Mouse (Mus musculus) heart, adult 2 months (tissue): ENCODE measurements around the gene Ethe1. TPM values are rescaled to one million over a fixed set of nuclear protein-coding genes. Genes with fewer than 3 reads are reported as not detected.

Source experiments
- DNase-seq, 2 experiments: peaks; one replicate each; pipeline ENCODE4 v3.0.0; 2021
- H3K27ac ChIP-seq: fragments of 200-600 bp; 2 replicates; pipeline ENCODE4 v1.8.1; 2022
- H3K27me3 ChIP-seq: fragments of 200-500 bp; 2 replicates; pipeline ENCODE4 v1.6.1; 2012; ENCODE audit warnings: mild to moderate bottlenecking, low read length, inconsistent platforms, mixed read lengths; ENCODE audit not compliant: control insufficient read depth, insufficient read depth
- H3K36me3 ChIP-seq: fragments of 200-500 bp; 2 replicates; pipeline ENCODE4 v1.6.1; 2012; ENCODE audit warnings: low read length, inconsistent platforms; ENCODE audit not compliant: control insufficient read depth, insufficient read depth
- H3K4me1 ChIP-seq: fragments of 200-500 bp; 2 replicates; pipeline ENCODE4 v1.6.1; 2011; ENCODE audit warnings: low read length; ENCODE audit not compliant: control insufficient read depth, insufficient read depth
- H3K4me3 ChIP-seq: fragments of 200-600 bp; 2 replicates; pipeline ENCODE4 v1.8.1; 2022
- H3K79me2 ChIP-seq: fragments of 200-500 bp; replicated peaks from 2 replicates; pipeline ENCODE4 v1.6.1; 2012; ENCODE audit warnings: mild to moderate bottlenecking, inconsistent platforms, low read length, moderate library complexity, mixed read lengths; ENCODE audit not compliant: control insufficient read depth, insufficient read depth
- H3K9ac ChIP-seq: fragments of 200-500 bp; 2 replicates; pipeline ENCODE4 v1.6.1; 2012; ENCODE audit warnings: low read depth, mild to moderate bottlenecking, control low read depth, inconsistent platforms, low read length, mixed read lengths
- CTCF ChIP-seq: fragments of 200-600 bp; IDR thresholded peaks from 2 replicates; pipeline ENCODE4 v1.8.1; 2022; ENCODE audit warnings: antibody characterized with exemption, mild to moderate bottlenecking, moderate library complexity
- EP300 ChIP-seq: fragments of 200-500 bp; IDR thresholded peaks from 2 replicates; pipeline ENCODE4 v1.6.1; 2011; ENCODE audit warnings: low read depth, low read length, control low read depth; ENCODE audit not compliant: insufficient read depth
- POLR2A ChIP-seq: fragments of 200-500 bp; IDR thresholded peaks from 2 replicates; pipeline ENCODE4 v1.6.1; 2011; ENCODE audit warnings: mild to moderate bottlenecking, low read depth, low read length, control low read depth; ENCODE audit not compliant: insufficient read depth
- WGBS: fragments of 180-500 bp; shearing (Covaris S2); methylation state at CpG from one replicate; pipeline ENCODE4 v1.1.7; 2018; 5-methylcytosine and 5-hydroxymethylcytosine counted together
- intact Hi-C: fragments of 180-260 bp; cut with DNase I; formaldehyde crosslinking; loops from one replicate; pipeline ENCODE4 v1.15.1; 2025
- polyA plus RNA-seq: library from polyadenylated mRNA; depleted of rRNA; stranded (reverse); fragments of >200 nt; gene quantifications from 2 replicates; pipeline ENCODE4 v1.2.3, GENCODE M21; 2012
- total RNA-seq, 2 experiments: library from RNA; stranded (reverse); gene quantifications; 2 replicates each; pipeline ENCODE4 v1.2.3; 2021

Ethe1 gene
- total and polyA plus RNA-seq, 3 experiments = 50.4 to 65.2 (median 53.2) TPM

GRCm38 (mm10) chr7:24555786-24556185, 31.6 kb upstream of the Ethe1 start:
- H3K27ac ChIP-seq = no peak overlapping the region
- H3K36me3 ChIP-seq = no peaks in the 10 kb centered on the region
- intact Hi-C loops = no loop called here

DNA sequence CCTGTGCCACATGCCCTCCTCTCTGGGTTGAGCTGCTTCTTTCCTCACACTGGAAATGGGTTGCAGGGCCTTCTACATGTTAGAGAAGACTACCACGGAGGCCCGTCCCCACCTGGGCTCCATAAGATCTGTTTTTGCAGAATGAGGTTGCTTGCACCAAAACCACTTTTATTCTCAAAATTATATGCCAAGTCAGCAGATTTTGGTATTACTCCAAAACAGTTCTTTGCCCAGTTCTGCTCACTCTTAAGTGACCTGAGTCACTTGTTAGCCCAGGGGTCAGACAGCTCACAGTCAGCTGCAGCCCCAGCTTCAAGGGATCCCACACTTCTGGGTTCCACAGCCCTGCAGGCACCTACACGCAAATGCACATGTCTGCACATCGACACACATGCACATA, 25.9 kb upstream of the Ethe1 start:
- no peak for TF ChIP-seq EP300
- TF ChIP-seq CTCF = no peak
- no peak for TF ChIP-seq POLR2A
- Histone ChIP-seq H3K79me2 (no peaks in the 10 kb centered on the region), H3K27ac (no peak overlapping the region), H3K4me1 (no peaks in the 10 kb centered on the region), H3K27me3 (no peaks in the 10 kb centered on the region), H3K9ac (no peak overlapping the region), H3K36me3 (no peaks in the 10 kb centered on the region), H3K4me3 (no peak overlapping the region)
- WGBS = 92% methylated on average over 4 of the region's 4 CpGs
- intact Hi-C loops = no loop called here
- DNase-seq = no peak

More at GRCm38 (mm10) chr7:24555786-24556185, 31.6 kb upstream of the Ethe1 start:
- no peak for TF ChIP-seq EP300
- TF ChIP-seq POLR2A = no peak
- no peak for TF ChIP-seq CTCF
- WGBS = 94% methylated on average over 10 of the region's 10 CpGs
- Histone ChIP-seq H3K4me3 (no peak overlapping the region), H3K79me2 (no peaks in the 10 kb centered on the region; the same call in 1 of the 2 replicates), H3K9ac (no peak overlapping the region), H3K4me1 (no peaks in the 10 kb centered on the region), H3K27me3 (no peaks in the 10 kb centered on the region)
- DNase-seq = no peak

- WGBS = 84% methylated on average over 8 of the region's 8 CpGs
- no peak overlapping the region for H3K4me3 ChIP-seq
- no peaks in the 10 kb centered on the region for H3K27me3 ChIP-seq
- no peaks in the 10 kb centered on the region for H3K36me3 ChIP-seq
- DNase-seq = no peak
- intact Hi-C loops = no loop called here
- H3K9ac ChIP-seq = no peak overlapping the region
- no peak for TF ChIP-seq CTCF
- TF ChIP-seq POLR2A = no peak
- TF ChIP-seq EP300 = no peak
- no peak overlapping the region for H3K27ac ChIP-seq
- no peaks in the 10 kb centered on the region for H3K79me2 ChIP-seq
- H3K4me1 ChIP-seq = no peaks in the 10 kb centered on the region
Measured at GRCm38 (mm10) chr7:24563191-24563836, 24.0 kb upstream of the Ethe1 start.

DNA sequence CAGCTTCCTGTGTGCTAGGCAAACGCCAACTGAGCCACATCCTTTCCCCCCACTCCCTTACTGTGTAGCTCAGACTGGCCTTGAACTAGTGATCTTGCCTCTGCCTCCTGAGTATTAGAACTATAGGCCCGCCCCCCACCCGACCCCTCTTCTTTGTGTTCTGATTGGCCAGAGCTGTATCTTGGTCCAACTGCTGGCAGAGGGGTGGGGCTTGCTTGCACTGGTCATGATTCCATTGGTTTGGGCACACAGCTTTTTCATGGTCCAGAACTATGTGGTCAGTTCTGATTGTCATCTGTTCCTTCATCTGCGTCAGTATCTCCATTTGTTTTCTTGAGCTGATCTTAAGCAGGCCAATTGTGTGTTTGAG, 23.5 kb upstream of the Ethe1 start:
- H3K27ac ChIP-seq = no peak overlapping the region
- WGBS = 94% methylated on average over 4 of the region's 4 CpGs
- intact Hi-C loops = loop anchor here (2.0 kb wide), 1 partner anchor 89 kb away; no protein-coding TSS in a partner anchor
- H3K9ac ChIP-seq = no peak overlapping the region
- no peak overlapping the region for H3K4me3 ChIP-seq
- H3K36me3 ChIP-seq = no peaks in the 10 kb centered on the region
- TF ChIP-seq POLR2A (no peak), CTCF (no peak)
- no peaks in the 10 kb centered on the region for H3K4me1 ChIP-seq
- no peaks in the 10 kb centered on the region for H3K79me2 ChIP-seq
- no peak for DNase-seq
- no peaks in the 10 kb centered on the region for H3K27me3 ChIP-seq

DNA sequence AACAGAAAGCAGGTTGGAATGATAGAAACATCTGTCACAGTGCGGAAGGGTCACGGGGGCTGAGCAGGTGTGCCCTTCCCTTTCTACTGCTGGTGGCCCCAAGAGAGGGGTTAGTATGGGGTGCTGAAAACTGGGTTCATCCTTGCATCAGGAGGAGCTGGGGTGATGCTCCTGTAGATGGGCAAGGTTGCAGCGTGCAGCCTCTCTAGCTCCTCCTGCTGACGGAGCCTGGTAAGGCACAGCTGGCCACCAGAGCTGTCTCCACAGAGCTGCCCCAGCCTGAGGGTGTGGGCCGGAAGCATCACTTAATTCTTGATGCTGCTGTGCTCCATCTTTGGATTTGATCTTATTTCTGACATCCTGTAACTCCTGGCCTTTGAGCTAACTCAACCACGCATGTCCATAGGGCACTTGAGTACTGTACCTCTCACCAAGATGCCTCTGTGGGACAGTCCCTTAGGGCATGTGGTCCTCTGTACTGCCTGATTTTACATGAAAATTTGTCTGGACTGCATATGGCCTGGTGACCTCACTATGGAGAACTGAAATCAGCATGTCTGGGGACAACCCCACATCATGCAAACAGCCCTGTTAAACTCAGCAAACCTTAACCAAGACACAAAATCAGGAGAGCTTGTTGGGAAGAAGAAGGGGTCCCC, 22.6 kb upstream of the Ethe1 start:
- H3K27me3 ChIP-seq = no peaks in the 10 kb centered on the region
- TF ChIP-seq POLR2A (no peak), CTCF (peak; percentile 93), EP300 (0 out of 2 replicates have a peak, but pooled peaks have one; percentile 35)
- DNase-seq = peak; percentile 56 to 80
- no peak overlapping the region for H3K27ac ChIP-seq
- intact Hi-C loops = loop anchor here (2.0 kb wide), 1 partner anchor 90 kb away; no protein-coding TSS in a partner anchor
- no peak overlapping the region for H3K9ac ChIP-seq
- H3K4me1 ChIP-seq = no peaks in the 10 kb centered on the region
- no peaks in the 10 kb centered on the region for H3K79me2 ChIP-seq
- H3K36me3 ChIP-seq = no peaks in the 10 kb centered on the region
- H3K4me3 ChIP-seq = no peak overlapping the region
- 62% methylated on average over 6 of the region's 6 CpGs for WGBS

GRCm38 (mm10) chr7:24565627-24566026, 21.7 kb upstream of the Ethe1 start:
- H3K36me3 ChIP-seq = no peaks in the 10 kb centered on the region
- no peak for DNase-seq
- H3K27ac ChIP-seq = no peak overlapping the region
- H3K27me3 ChIP-seq = no peaks in the 10 kb centered on the region
- no peaks in the 10 kb centered on the region for H3K79me2 ChIP-seq
- H3K4me3 ChIP-seq = no peak overlapping the region
- no peak for TF ChIP-seq POLR2A
- no peak for TF ChIP-seq EP300
- no peak for TF ChIP-seq CTCF
- WGBS = 95% methylated on average over 11 of the region's 11 CpGs
- H3K4me1 ChIP-seq = no peaks in the 10 kb centered on the region
- intact Hi-C loops = loop anchor here (2.0 kb wide), 1 partner anchor 91 kb away; no protein-coding TSS in a partner anchor
- H3K9ac ChIP-seq = no peak overlapping the region
